Mouse (Mus musculus) frontal cortex, postnatal 25 days (tissue): ENCODE results near the gene Smpdl3b.
"Not testable (repeated sequence)": the region's sequence is repeated elsewhere in the genome, so short reads cannot be mapped to it uniquely, and the experiment has no call there.

ENCODE experiments used
- DNase-seq, 2 experiments: peaks; one replicate each; pipeline ENCODE4 v3.0.0; 2022; ENCODE audit warnings: low spot score in 2 of 2

Smpdl3b gene

DNA sequence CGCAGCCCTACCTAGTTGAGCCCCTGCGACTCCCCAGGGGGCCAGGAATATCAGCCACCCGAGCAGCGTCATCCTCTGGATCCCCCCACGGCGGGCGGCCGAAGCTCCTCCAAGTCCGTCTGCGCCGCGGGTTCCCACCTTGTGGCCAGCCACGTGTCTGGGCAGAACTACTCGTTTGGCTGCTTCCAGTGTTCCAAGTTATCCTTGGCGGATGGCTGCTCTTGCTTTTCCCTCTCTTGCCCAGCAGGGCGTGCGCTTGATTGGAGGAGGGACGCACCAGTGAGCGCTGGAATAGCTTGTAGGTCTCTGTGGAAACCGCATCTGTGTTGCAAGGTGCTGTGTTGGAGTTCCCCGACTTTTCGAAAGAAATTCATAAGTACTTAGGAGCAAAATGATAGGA is at the start of gene Smpdl3b:
Smpdl3b (minus strand) TSS at position 279 of the 400 bp plus-strand sequence.
- DNase-seq, result peak; percentile 46 to 48

DNA sequence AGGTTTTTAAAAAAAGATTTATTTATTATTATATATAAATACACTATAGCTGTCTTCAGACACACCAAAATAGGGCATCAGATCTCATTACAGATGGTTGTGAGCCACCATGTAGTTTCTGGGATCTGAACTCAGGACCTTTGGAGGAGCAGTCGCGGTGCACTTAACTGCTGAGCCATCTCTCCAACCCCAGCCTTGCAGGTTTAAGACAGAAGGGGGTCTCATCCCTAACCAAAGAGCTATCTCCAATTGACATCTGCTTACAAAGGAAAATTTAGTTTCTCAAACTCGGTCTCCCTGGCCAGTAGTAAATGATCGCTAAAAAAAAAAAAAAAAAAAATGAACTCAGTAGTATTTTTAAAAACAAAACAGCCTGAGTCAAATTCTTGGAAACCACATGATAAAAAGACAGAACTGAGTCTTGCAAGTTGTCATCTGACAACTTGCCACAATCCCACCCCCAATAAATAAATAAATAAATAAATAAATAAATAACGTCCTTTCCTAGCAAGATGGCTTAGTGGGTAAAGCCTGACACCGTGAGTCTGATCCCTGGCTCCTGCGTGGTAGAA is 49.7 kb upstream of the Smpdl3b start:
- DNase-seq, result no peak

DNA sequence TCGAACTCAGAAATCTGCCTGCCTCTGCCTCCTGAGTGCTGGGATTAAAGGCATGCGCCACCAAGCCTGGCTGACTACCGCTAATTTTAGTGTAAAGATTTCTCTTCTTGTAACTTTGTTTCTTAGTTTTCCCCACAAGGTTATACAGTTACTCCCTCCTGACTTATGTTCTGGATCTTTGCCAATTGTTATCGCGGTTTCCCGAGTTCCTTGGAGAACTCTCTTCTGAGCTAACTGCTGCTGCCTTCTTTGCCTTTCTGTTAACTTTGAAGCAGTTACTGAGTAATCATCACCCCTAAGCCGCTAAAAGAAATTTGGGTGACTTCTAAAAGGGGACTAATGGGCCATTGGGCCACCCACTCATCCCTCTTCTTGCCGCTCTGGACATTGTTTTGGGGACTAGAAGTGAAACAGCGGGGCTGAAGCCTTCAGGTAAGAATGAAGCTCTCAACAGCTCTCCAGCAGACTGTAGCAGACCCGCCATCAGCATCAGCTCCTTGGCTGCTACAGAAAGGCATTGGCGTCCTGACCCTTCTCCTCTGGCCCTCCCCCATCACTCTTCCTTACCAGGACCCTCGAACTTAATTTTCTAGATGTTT is 48.6 kb upstream of the Smpdl3b start:
- DNase-seq, result no peak

DNA sequence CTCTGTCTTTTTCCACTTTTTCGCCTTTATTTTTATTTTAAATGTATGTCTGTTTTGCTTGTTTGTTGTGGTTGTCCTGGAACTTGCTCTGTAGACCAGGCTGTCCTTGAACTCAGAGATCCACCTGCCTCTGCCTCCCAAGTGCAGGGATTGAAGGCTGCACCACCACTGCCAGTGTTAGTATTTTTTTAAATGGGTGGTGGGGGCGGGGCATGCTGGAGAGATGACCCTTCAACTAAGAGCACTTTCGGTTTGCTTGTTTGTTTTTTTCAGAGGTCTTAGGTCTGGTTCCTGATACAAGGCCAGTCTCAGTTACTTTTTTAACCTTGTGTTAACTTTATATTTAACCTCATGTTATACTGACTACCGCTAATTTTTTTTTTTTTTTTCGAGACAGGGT is 48.1 kb upstream of the Smpdl3b start:
- no peak for DNase-seq

DNA sequence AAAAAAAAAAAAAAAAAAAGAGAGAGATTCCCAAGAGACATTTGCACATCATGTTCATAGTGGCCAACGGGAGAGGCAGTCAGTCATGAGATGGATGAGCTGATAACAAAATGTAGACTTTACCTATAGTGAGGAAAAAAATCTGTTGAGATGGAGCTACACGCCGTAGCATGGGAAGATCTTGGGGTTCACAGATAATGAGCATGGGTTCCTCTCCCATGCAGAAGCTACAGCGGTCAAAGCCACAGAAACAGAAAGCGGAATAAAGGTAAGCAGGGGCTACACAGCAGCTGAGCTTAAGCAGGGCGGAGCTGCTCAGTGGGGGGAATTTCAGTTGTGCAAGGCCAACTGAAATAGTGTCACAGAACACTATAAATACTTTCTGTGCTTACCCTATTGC is 47.3 kb upstream of the Smpdl3b start:
- no peak for DNase-seq

DNA sequence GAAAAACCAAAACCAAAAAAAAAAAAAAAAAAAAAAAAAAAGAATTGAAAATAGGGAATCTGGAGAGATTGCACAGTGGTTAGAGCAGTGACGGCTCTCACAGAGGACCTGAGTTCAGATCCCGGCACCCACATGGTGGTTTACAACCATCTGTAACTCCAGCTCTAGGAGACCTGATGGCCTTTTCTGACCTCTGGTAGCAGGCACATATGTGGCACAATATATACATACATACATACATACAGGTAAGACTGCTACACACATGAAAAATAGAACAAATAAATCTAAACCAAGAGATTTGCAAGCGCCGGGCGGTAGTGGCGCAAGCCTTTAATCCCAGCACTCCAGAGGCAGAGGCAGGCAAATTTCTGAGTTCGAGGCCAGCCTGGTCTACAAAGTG is 46.8 kb upstream of the Smpdl3b start:
- DNase-seq, result no peak

DNA sequence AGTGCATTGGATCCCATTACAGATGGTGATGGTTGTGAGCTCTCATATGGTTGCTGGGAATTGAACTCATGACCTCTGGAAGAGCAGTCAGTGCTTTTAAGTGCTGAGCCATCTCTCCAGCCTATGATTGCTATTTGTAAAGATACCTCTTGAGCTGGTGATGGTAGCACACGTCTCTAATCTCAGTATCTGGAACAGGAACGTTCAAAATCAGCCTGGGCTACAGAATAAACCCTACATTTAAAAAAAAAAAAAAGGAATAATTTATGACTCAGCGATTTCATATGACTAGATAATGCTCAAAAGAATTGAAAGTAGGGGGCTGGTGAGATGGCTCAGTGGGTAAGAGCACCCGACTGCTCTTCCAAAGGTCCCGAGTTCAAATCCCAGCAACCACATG is 46.2 kb upstream of the Smpdl3b start:
- no peak for DNase-seq

DNA sequence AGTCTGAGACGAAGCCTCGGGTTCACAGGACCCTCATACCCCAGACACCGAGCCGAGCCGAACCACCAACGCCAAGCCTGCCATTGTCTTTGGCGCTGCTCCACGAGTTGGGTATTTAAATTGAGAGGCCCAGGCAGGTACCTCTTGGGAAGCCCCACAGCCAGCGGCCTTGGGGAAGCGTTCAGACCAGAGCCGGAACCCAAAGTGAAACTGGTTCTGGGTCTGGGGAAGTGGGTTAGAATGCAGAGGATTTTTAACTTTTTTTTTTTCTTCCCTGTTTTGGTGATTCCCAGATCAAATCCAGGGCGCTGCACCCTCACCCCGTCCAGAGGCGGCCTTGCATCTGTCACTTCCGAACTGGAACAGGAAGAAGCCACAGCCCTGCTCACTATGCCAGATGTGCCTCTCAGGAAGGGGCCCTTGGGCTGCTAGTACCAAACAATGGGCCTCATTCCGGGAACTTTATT is 45.2 kb upstream of the Smpdl3b start:
- DNase-seq, result no peak

DNA sequence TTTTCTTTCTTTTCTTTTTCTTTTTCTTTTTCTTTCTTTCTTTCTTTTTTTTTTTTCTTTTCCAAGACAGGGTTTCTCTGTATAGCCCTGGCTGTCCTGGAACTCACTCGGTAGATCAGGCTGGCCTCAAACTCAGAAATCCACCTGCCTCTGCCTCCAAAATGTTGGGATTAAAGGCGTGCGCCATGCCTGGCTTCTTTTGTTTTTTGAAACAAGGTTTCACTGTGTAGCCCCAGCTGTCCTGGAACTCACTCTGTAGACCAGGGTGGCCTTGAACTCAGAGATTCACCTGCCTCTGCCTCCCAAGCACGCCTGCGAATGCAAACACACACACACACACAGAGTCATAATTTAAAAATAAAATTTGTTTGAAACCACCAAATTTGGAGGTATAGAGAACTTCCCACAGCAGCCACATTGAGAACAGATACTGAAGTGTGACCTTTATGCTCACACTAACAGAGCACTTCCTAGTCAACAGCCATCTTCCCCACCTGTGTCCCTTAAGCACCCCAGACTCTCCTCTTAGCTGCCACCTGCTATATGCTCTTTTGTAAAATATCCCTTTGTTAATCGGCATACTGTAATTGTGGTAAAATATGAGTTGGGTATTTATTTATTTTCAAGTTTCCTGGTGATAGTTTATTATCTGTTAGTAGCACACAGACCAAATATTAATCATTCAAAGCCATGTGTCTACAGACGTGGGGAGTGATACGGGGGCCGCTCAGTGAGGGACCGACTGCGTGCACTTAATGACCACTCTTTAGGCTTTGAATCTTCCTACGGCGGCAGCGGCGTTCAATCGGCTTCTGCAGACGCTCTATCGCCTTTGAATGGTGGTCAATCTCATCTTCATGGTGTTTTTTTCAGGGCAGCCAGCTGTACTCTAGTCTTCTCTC is 44.4 kb upstream of the Smpdl3b start:
- no peak for DNase-seq

DNA sequence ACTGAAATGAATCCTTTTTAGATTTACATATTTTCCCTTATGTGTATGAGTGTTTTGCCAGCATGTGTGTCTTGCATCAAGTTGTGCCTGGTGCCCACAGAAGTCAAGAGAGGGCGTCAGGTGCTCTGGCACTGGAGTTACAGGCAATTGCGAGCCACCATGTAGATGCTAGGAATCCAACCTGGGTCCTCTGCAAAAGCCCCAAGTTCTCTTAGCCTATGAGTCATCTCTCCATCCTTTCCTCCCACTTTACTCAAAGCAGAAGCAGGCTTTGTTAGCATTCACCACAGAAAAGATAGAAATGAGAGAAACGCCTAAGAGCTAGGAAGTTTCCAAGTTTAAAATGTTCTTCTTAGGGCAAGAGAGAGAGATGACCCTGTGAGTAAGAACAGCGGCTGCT is 42.8 kb upstream of the Smpdl3b start:
- DNase-seq, result no peak

DNA sequence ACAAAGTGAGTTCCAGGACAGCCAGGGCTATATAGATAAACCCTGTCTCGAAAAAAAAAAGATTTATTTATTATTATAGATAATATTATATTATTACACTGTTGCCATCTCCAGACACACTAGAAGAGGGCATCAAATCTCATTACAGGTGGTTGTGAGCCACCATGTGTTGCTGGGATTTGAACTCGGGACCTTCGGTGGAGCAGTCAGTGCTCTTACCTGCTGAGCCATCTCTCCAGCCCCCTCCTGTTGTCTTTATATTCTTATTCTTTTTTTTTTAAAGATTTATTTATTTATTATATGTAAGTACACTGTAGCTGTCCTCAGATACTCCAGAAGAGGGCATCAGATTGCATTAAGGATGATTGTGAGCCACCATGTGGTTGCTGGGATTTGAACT is 41.6 kb upstream of the Smpdl3b start:
- DNase-seq, result not testable (repeated sequence)

DNA sequence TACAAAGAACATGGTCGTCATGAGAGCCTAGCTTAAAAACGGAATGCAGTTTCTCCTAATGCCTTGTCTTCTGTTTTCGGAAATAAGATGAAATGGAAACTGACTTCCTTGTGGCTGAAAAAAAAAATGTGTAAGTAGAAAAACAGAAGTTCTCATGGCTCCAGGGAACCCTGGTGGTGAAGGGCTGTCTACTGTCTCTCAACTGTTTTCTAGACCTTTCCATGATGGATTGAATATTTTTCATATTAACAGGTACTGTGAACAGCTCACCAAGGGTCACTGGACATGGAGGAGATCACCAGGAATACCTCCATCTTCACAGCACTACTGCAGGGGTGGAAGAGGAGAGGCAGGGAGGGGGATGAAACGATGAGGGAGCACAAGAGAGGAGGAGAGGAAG is 41.0 kb upstream of the Smpdl3b start:
- no peak for DNase-seq

DNA sequence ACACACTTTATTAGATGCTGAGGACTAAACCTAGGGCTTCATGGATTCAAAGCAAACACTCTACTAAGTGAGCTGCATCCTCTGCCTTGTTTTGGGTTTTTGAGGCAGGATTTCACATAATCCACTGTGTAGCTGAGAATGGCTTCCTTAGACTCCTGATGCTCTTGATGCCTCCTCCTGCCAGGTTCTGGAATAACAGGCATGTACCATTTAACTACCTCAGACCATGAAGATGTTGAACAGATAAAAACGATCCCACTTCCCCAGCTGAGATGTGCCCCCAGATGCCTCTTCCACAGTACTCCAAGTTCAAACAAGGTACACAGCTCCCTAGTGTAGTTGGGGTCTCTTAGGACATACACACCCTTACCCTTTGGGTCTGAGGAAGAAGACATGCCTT is 40.4 kb upstream of the Smpdl3b start:
- no peak for DNase-seq

DNA sequence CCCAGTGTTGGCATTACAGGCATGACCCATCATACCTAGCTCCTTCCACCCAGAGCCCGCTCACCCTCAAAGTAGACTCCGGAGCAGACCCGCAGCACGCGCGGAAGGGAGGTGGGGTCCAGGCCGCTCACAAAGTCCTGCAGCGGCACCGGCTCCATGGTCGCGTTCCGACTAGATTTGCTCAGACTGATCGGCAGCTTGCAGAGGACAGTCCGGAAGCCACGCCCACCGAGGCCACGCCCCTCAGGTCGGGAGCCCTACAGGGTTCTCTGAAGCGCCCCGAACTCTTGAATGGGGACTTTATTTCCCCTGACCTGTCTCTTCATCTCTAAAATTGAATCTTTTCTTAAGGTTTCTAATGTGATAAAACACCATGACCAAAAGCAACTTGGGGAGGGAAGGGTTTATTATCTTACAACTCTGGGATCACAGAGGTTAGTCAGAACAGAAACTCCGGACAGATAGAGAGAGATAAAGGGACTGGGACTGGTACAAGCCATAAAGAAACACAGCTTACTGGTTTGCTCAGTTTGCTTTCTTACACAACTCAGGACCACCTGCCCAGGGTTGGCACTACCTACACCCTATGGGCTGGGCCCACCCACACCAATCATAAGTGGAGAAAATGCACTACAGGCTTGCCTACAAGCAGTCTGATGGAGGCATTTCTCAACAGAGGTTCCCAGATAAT is 39.3 kb upstream of the Smpdl3b start, which contains the start of gene Themis2:
Themis2 (minus strand) TSS at position 192 of the 691 bp plus-strand sequence.
- DNase-seq, result peak in 1 of 2 experiments; percentile 19

DNA sequence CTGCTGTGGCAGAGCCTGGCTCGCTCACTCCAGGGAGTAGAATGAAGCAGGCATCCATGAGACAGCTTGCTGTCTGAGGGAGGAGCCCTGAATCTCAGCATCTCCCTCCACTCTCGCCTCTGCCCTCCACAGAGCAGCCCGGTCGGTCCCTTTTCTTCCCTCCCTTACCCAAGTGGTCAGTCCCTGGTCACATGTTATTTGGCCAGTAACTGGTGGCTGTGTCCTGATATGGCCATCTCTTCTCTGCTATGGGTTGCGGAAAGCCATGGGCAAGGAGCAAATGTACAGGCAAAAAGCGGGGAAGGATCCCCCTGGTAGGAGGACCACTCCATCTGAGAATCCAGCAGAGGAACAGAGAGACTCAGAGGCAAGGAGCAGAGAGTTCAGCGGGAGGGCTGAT is 38.1 kb upstream of the Smpdl3b start:
- no peak for DNase-seq

DNA sequence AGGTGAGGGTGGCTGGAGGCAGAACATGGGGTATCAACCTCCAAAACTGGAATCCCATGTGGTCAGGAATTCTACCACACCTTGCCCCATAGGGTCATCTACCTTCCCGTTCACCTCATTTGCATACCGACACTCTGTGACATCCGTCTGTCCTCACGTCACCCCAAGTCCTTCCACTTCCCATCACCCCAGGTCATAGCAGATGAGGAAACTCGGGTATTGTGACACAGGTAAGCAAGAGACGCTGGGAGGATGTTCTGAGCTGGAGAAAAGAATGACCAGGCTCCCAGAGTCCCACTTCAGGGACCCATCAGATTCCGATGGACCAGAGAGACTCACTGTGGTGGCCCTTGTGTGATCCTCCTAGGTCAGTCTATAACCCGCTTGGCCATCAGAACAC is 37.7 kb upstream of the Smpdl3b start:
- no peak for DNase-seq

DNA sequence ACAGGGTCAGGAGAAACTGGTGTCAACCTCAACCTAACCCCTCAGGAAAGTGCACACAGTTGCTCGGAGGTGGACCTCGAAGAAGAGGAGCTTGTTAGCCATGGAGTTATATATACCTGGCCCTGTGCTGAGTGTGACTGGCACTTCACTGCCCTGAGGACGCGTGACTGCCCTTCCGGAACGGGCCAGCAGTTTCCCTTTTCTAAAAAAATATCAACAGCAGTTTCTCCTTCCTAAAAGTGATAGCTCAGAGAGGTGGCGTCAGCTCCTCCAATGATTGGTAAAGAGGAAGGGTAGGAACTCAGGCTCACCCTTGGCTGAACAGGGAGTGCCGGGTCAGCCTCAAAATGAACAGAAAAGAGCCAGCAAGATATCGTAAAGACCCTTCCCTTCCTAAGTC is 37.0 kb upstream of the Smpdl3b start:
- no peak for DNase-seq

DNA sequence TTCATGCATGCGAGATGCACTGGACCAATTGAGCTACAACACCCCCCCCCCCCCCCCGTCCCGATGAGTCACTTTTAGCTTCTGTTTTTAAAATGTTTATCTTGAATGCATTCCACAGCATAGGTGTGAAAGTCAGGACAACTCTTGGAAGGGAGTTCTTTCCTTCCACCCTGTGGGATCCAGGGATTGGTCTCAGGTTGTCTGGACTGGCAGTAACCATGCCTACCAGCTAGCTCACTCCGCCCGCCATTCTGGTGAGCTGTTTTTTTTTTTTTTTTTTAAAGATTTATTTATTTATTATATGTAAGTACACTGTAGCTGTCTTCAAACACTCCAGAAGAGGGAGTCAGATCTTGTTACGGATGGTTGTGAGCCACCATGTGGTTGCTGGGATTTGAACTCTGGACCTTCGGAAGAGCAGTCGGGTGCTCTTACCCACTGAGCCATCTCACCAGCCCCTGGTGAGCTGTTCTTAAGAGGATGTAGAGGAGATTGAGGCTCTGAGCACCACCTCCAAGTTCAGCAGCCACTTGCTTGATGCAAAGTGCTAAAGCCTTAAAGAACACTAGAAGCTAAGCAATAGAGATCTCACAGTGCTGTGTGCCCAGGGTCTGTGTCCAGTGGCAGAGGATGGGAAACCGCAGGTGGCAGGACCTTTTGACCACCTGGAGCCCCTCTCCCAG is 36.4 kb upstream of the Smpdl3b start:
- not testable (repeated sequence) for DNase-seq

DNA sequence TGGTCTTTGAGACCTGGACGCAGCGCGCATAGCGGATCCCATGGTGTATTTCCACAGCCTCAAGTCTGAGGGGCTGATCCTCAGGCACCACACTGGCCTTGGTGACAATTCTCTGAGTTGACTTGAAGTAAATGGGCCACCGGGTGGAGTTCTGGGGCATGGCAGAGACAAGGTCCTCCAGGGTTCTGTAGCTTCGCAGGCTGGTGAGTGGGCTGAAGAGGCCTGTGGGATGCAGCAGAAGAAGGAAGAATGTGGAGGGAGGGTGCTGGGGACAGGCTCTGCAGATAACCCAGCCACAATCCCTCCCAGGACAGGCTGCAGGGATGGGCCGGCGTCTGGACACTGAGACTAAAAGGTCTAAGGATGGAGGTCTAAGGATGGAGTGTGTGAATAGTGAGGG is 32.7 kb upstream of the Smpdl3b start:
- DNase-seq, result no peak

DNA sequence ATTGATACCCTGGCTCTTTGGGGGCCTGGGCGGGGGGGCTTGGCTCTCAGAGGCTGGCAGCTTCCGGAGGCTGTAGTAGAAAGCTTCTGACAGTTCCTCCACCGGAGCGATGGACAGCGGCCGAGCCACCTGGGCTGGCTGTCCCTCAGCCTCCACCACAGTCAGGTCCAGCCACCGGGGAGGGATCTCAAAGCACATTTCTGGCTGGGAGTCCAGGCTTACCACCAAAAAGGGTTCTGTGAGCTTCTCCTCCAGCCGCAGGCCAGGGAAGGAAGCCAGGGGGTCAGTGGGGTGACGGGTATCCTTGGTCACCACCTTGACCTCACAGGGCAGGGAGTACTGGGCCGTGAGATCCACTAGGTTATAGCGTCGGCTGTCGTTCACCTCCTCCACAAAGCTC is 28.2 kb upstream of the Smpdl3b start:
- no peak for DNase-seq

DNA sequence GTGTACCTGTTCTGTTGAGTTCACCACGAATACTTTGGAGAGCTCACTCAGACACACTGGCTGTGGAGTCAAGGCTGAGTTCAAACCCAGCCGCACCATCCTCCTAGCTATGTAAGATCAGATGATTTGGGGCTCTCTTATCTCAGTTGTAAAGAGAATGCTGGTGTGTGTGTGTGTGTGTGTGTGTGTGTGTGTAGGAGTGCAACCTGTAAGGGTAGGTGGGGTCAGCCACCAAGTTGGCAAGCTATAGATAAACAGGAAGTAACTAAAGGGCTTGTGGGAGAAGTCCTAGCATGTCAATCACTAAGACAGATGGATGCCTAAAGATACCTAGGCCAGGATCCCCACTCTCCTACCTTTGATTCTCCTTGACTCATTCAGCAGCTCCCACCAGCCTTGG is 26.7 kb upstream of the Smpdl3b start:
- DNase-seq, result no peak

DNA sequence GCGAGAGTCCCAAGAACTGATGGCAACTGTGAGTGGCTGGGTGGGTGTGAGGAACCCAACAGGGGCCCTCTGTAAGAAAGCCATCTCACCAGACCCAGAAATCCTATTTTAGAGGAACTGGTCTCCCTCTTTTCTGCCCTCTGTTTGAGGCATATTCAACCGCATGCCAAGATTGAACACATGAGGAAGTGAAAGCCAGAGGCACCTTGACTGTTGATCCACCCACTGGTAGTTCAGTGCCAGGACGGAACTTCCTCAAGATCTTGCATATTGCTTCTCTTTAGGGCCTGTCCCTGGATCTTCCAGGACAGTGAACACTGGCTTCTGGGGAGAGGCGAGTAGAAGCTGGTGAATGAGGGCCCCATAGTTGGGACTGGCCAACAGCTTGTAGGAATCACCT is 23.2 kb upstream of the Smpdl3b start:
- no peak for DNase-seq
